Mouse (Mus musculus): ENCODE measurements at regions not wholly inside any gene's neighbourhood (a gene's known extent, or its start where the extent isn't known, plus 50 kb on each side); places are given as distances from the start of the nearest gene placed in this dataset.

DNA sequence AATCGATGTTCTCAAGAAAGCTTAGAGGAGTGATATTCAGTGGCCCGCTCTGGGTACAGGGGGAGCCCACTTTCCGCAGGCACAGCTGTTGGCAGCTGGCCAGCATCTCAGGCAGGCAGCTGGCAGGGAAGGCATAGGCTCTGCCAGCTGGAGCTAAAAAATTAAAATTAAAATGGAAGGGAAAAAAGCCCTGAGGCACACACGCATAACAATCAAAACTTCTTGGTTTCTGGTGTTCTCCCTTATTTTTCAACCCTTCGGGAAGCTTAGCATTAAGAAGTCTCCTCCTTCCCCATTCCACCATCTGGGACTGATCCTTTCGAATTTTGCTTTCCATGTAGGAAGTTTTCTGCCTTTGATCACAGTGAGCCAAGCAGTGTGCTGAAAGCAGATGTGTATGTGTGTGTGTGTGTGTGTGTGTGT lies 982.8 kb downstream of the Pcdh9 start:
- no peaks in the 10 kb centered on the region for H3K4me1 ChIP-seq (ENCODE audit: control insufficient read depth in 1 of 2, insufficient read depth in 2 of 2)
- no peak overlapping the region for H3K27ac ChIP-seq (ENCODE audit: insufficient read depth, low read depth)
- dilution Hi-C loops (cut with MboI; ENCODE audit: extremely low pct_ligation_motif_present, extremely low pct_unique_long_range_greater_than_20kb, low sequenced_read_pairs) = no loop called here
- H3K9me3 ChIP-seq (replicated peaks; ENCODE audit: low read length) = peaks cover 34% of the 10 kb centered on the region
- H3K9ac ChIP-seq (ENCODE audit: insufficient read depth, low read depth) = no peak overlapping the region
- no peaks in the 10 kb centered on the region for H3K27me3 ChIP-seq (replicated peaks)
- TF ChIP-seq BHLHE40 (IDR thresholded peaks at IDR 0.05; ENCODE audit: low read depth, low read length) (no peak), MEF2A (IDR thresholded peaks at IDR 0.05; ENCODE audit: borderline replicate concordance, low read depth, low read length) (no peak), NRF1 (IDR thresholded peaks at IDR 0.05; ENCODE audit: low read depth, low read length) (no peak), RAD21 (IDR thresholded peaks at IDR 0.05; ENCODE audit: low read depth, low read length) (no peak), MAX (IDR thresholded peaks at IDR 0.05; ENCODE audit: low read length) (no peak), ELF1 (IDR thresholded peaks at IDR 0.05; ENCODE audit: low read depth, low read length) (no peak), ZNF384 (IDR thresholded peaks at IDR 0.05; ENCODE audit: low read depth, low read length) (no peak), ZKSCAN1 (IDR thresholded peaks at IDR 0.05; ENCODE audit: borderline replicate concordance, low read depth, low read length) (no peak), EP300 (IDR thresholded peaks at IDR 0.05; ENCODE audit: low read length) (no peak), CHD2 (IDR thresholded peaks at IDR 0.05; ENCODE audit: low read length) (no peak), HCFC1 (IDR thresholded peaks at IDR 0.05; ENCODE audit: low read depth, low read length) (no peak), PAX5 (IDR thresholded peaks at IDR 0.05; ENCODE audit: low read length) (no peak), USF2 (conservative IDR thresholded peaks at IDR 0.05; ENCODE audit: low read depth, low read length) (no peak), IRF4 (IDR thresholded peaks at IDR 0.05; ENCODE audit: low read depth, low read length) (no peak), CHD1 (IDR thresholded peaks at IDR 0.05; ENCODE audit: low read depth, low read length) (no peak), POLR2A (IDR thresholded peaks at IDR 0.05; ENCODE audit: low read depth, low read length) (no peak), JUN (IDR thresholded peaks at IDR 0.05; ENCODE audit: insufficient read depth, low read depth, low read length) (no peak), TCF12 (IDR thresholded peaks at IDR 0.05; ENCODE audit: low read depth, low read length) (no peak), E2F4 (IDR thresholded peaks at IDR 0.05; ENCODE audit: insufficient replicate concordance, low read depth, low read length) (no peak)
- no peak overlapping the region for H3K4me2 ChIP-seq (ENCODE audit: insufficient read depth, low read depth, poor library complexity, severe bottlenecking)
- H3K36me3 ChIP-seq (replicated peaks in 1 of 2; ENCODE audit: control insufficient read depth in 1 of 2, insufficient read depth in 1 of 2, low read length in 1 of 2) = no peaks in the 10 kb centered on the region
- no peak for DNase-seq (ENCODE audit: extremely low read depth)
- H3K79me2 ChIP-seq (replicated peaks; ENCODE audit: control insufficient read depth, extremely low read depth, insufficient read depth, poor library complexity, severe bottlenecking) = no peaks in the 10 kb centered on the region
- no peak overlapping the region for H3K4me3 ChIP-seq (replicated peaks in 1 of 3; ENCODE audit: low read depth in 2 of 3, low read length in 2 of 3, poor library complexity in 1 of 3)
- in situ Hi-C loops (cut with MboI; ENCODE audit: low pct_ligation_motif_present, low pct_unique_long_range_greater_than_20kb, low sequenced_read_pairs) = no loop called here

DNA sequence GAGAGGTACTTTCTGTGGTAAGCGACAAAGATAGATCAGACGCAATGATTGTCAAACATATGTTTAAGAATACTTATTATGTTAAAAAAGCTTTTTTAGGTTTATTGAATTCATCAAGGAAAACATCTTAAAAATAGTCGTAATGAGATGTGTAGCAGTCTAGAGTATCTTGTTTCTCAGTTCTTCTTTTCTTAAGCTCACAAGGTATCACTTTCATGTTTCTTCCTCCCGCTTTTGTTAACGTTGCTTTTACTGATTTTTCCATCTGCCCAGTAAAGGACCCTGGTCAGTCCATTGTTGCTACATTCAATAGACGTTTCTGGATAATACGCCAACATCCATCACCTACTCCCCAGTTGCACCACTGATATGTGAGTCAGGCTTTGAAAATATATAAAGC lies 1015.9 kb downstream of the Pcdh9 start:
- dilution Hi-C loops (cut with MboI; ENCODE audit: extremely low pct_ligation_motif_present, extremely low pct_unique_long_range_greater_than_20kb, low sequenced_read_pairs) (no loop called here), in situ Hi-C loops (cut with MboI; ENCODE audit: low pct_ligation_motif_present, low pct_unique_long_range_greater_than_20kb, low sequenced_read_pairs) (no loop called here)
- no peak for TF ChIP-seq SMC3 (IDR thresholded peaks at IDR 0.05; ENCODE audit: low read depth, low read length)
- TF ChIP-seq EP300 (IDR thresholded peaks at IDR 0.05; ENCODE audit: low read length) = peak; percentile 62; the same call in 1 of the 2 replicates
- peak; percentile 63; the same call in 1 of the 2 replicates for TF ChIP-seq IRF4 (IDR thresholded peaks at IDR 0.05; ENCODE audit: low read depth, low read length)
- H3K4me3 ChIP-seq (replicated peaks in 1 of 3; ENCODE audit: low read depth in 2 of 3, low read length in 2 of 3, poor library complexity in 1 of 3) = no peak overlapping the region
- no peaks in the 10 kb centered on the region for H3K4me1 ChIP-seq (ENCODE audit: control insufficient read depth in 1 of 2, insufficient read depth in 2 of 2)
- H3K27ac ChIP-seq (ENCODE audit: insufficient read depth, low read depth) = no peak overlapping the region
- H3K79me2 ChIP-seq (replicated peaks; ENCODE audit: control insufficient read depth, extremely low read depth, insufficient read depth, poor library complexity, severe bottlenecking) = no peaks in the 10 kb centered on the region
- H3K27me3 ChIP-seq (replicated peaks) = no peaks in the 10 kb centered on the region
- H3K36me3 ChIP-seq (replicated peaks in 1 of 2; ENCODE audit: control insufficient read depth in 1 of 2, insufficient read depth in 1 of 2, low read length in 1 of 2) = no peaks in the 10 kb centered on the region
- H3K4me2 ChIP-seq (ENCODE audit: insufficient read depth, low read depth, poor library complexity, severe bottlenecking) = no peak overlapping the region
- H3K9ac ChIP-seq (ENCODE audit: insufficient read depth, low read depth) = no peak overlapping the region
- H3K9me3 ChIP-seq (replicated peaks; ENCODE audit: low read length) = peaks cover 7% of the 10 kb centered on the region
- no peak for DNase-seq (ENCODE audit: extremely low read depth)
